Mouse (Mus musculus) CH12.LX (cell line): ENCODE measurements around the gene Fam122c. TPM values are rescaled to one million over a fixed set of nuclear protein-coding genes. Genes with fewer than 3 reads are reported as not detected.

Source experiments
- DNase-seq: peaks from one replicate; pipeline ENCODE4 v3.0.0-alpha.2; 2013; ENCODE audit errors: extremely low read depth
- H3K27ac ChIP-seq: 2 replicates; pipeline ENCODE4 v1.5.1; 2012; ENCODE audit warnings: low read depth, mild to moderate bottlenecking, control low read depth, moderate library complexity; ENCODE audit not compliant: insufficient read depth
- H3K27me3 ChIP-seq: replicated peaks from 2 replicates; pipeline ENCODE3; 2012; ENCODE audit warnings: inconsistent platforms
- H3K36me3 ChIP-seq, 2 experiments: replicated peaks in 1 of 2; 2 replicates each; pipeline versions ENCODE3 to v1.6.1; 2012; ENCODE audit warnings: inconsistent platforms in 1 of 2, low read length in 1 of 2, mild to moderate bottlenecking in 1 of 2, mixed read lengths in 1 of 2, moderate library complexity in 1 of 2; ENCODE audit not compliant: control insufficient read depth in 1 of 2, insufficient read depth in 1 of 2
- H3K4me1 ChIP-seq, 2 experiments: 2 replicates each; pipeline ENCODE4 v1.6.1; 2012; ENCODE audit warnings: inconsistent platforms in 1 of 2, moderate library complexity in 1 of 2; ENCODE audit not compliant: insufficient read depth in 2 of 2, control insufficient read depth in 1 of 2
- H3K4me2 ChIP-seq: 2 replicates; pipeline ENCODE4 v1.6.1; 2012; ENCODE audit warnings: low read depth, mild to moderate bottlenecking, control low read depth; ENCODE audit not compliant: poor library complexity, insufficient read depth, severe bottlenecking
- H3K4me3 ChIP-seq, 3 experiments: fragments of 150-350 bp in 1 of 3; sonication (generic) in 1 of 3; replicated peaks in 1 of 3; 2 replicates each; pipeline versions ENCODE3 to v1.5.1; 2011 to 2012; ENCODE audit warnings: low read depth in 2 of 3, low read length in 2 of 3, mild to moderate bottlenecking in 2 of 3, moderate library complexity in 2 of 3, control low read depth in 1 of 3, improper control_type of control experiment in 1 of 3, inconsistent platforms in 1 of 3, mixed read lengths in 1 of 3; ENCODE audit not compliant: poor library complexity in 1 of 3
- H3K79me2 ChIP-seq: replicated peaks from 2 replicates; pipeline ENCODE4 v1.6.1; 2012; ENCODE audit warnings: mild to moderate bottlenecking, moderate library complexity; ENCODE audit not compliant: control insufficient read depth, poor library complexity, insufficient read depth, severe bottlenecking; ENCODE audit errors: extremely low read depth
- H3K9ac ChIP-seq: 2 replicates; pipeline ENCODE4 v1.6.1; 2012; ENCODE audit warnings: low read depth, mild to moderate bottlenecking, control low read depth, moderate library complexity; ENCODE audit not compliant: insufficient read depth
- H3K9me3 ChIP-seq: replicated peaks from 2 replicates; pipeline ENCODE3; 2012; ENCODE audit warnings: low read length, inconsistent platforms, mixed read lengths
- BHLHE40 ChIP-seq: IDR thresholded peaks from 2 replicates; pipeline ENCODE4 v1.6.1; 2011; ENCODE audit warnings: mild to moderate bottlenecking, low read depth, low read length, improper control_type of control experiment
- CHD2 ChIP-seq: IDR thresholded peaks from 2 replicates; pipeline ENCODE4 v1.6.1; 2011; ENCODE audit warnings: low read length, improper control_type of control experiment
- CTCF ChIP-seq, 2 experiments: IDR thresholded peaks in 1 of 2; conservative IDR thresholded peaks in 1 of 2; 2 replicates each; pipeline ENCODE4 v1.5.1; 2011 to 2012; ENCODE audit warnings: low read depth in 2 of 2, low read length in 2 of 2, improper control_type of control experiment in 1 of 2, inconsistent platforms in 1 of 2, mild to moderate bottlenecking in 1 of 2, moderate library complexity in 1 of 2
- E2F4 ChIP-seq: IDR thresholded peaks from 2 replicates; pipeline ENCODE4 v1.6.1; 2011; ENCODE audit warnings: low read depth, low read length, improper control_type of control experiment; ENCODE audit not compliant: insufficient replicate concordance
- ELF1 ChIP-seq: IDR thresholded peaks from 2 replicates; pipeline ENCODE4 v1.6.1; 2014; ENCODE audit warnings: low read depth, mild to moderate bottlenecking, inconsistent platforms, low read length, improper control_type of control experiment
- EP300 ChIP-seq: IDR thresholded peaks from 2 replicates; pipeline ENCODE4 v1.6.1; 2011; ENCODE audit warnings: low read length, improper control_type of control experiment
- ETS1 ChIP-seq: conservative IDR thresholded peaks from 2 replicates; pipeline ENCODE4 v1.6.1; 2012; ENCODE audit warnings: low read depth, mild to moderate bottlenecking, inconsistent platforms, low read length, improper control_type of control experiment, moderate library complexity
- GABPA ChIP-seq: IDR thresholded peaks from 2 replicates; pipeline ENCODE4 v1.6.1; 2012; ENCODE audit warnings: low read depth, low read length, improper control_type of control experiment, inconsistent platforms; ENCODE audit not compliant: insufficient replicate concordance
- MAFK ChIP-seq: IDR thresholded peaks from 2 replicates; pipeline ENCODE4 v1.6.1; 2011; ENCODE audit warnings: low read length, improper control_type of control experiment; ENCODE audit not compliant: insufficient replicate concordance
- MAX ChIP-seq: IDR thresholded peaks from 2 replicates; pipeline ENCODE4 v1.6.1; 2011; ENCODE audit warnings: low read length, improper control_type of control experiment
- MEF2A ChIP-seq: IDR thresholded peaks from 2 replicates; pipeline ENCODE4 v1.6.1; 2014; ENCODE audit warnings: low read depth, mild to moderate bottlenecking, inconsistent platforms, low read length, improper control_type of control experiment, borderline replicate concordance
- MXI1 ChIP-seq: IDR thresholded peaks from 2 replicates; pipeline ENCODE4 v1.6.1; 2011; ENCODE audit warnings: mild to moderate bottlenecking, low read depth, low read length, improper control_type of control experiment
- MYC ChIP-seq: IDR thresholded peaks from 2 replicates; pipeline ENCODE4 v1.6.1; 2011; ENCODE audit warnings: low read depth, mild to moderate bottlenecking, improper control_type of control experiment, low read length
- PAX5 ChIP-seq: IDR thresholded peaks from 2 replicates; pipeline ENCODE4 v1.6.1; 2012; ENCODE audit warnings: low read length, inconsistent platforms, mixed read lengths
- POLR2A ChIP-seq: IDR thresholded peaks from 2 replicates; pipeline ENCODE4 v1.6.1; 2011; ENCODE audit warnings: low read depth, mild to moderate bottlenecking, improper control_type of control experiment, low read length
- POLR2AphosphoS2 ChIP-seq: IDR thresholded peaks from 2 replicates; pipeline ENCODE4 v1.6.1; 2011; ENCODE audit warnings: low read depth, low read length, improper control_type of control experiment
- RAD21 ChIP-seq: IDR thresholded peaks from 2 replicates; pipeline ENCODE4 v1.6.1; 2011; ENCODE audit warnings: low read depth, mild to moderate bottlenecking, low read length, improper control_type of control experiment, moderate library complexity
- SIN3A ChIP-seq: IDR thresholded peaks from 2 replicates; pipeline ENCODE4 v1.6.1; 2012; ENCODE audit warnings: low read length, improper control_type of control experiment, inconsistent platforms
- SMC3 ChIP-seq: IDR thresholded peaks from 2 replicates; pipeline ENCODE4 v1.6.1; 2011; ENCODE audit warnings: low read depth, low read length, improper control_type of control experiment
- TBP ChIP-seq: conservative IDR thresholded peaks from 2 replicates; pipeline ENCODE4 v1.6.1; 2011; ENCODE audit warnings: low read depth, low read length, improper control_type of control experiment
- UBTF ChIP-seq: IDR thresholded peaks from 2 replicates; pipeline ENCODE4 v1.6.1; 2012; ENCODE audit warnings: low read depth, mild to moderate bottlenecking, inconsistent platforms, low read length, improper control_type of control experiment, moderate library complexity
- ZC3H11A ChIP-seq: IDR thresholded peaks from 2 replicates; pipeline ENCODE4 v1.6.1; 2012; ENCODE audit warnings: low read depth, mild to moderate bottlenecking, inconsistent platforms, low read length, improper control_type of control experiment
- ZKSCAN1 ChIP-seq: IDR thresholded peaks from 2 replicates; pipeline ENCODE4 v1.6.1; 2012; ENCODE audit warnings: low read depth, inconsistent platforms, low read length, improper control_type of control experiment, borderline replicate concordance
- dilution Hi-C: fragments of 300-500 bp; cut with MboI; formaldehyde crosslinking; loops from 2 replicates; pipeline ENCODE4 v1.14.3; 2020; ENCODE audit warnings: low sequenced_read_pairs; ENCODE audit not compliant: extremely low pct_unique_long_range_greater_than_20kb, extremely low pct_ligation_motif_present
- in situ Hi-C: fragments of 300-500 bp; cut with MboI; formaldehyde crosslinking; loops from 3 replicates; pipeline ENCODE4 v1.14.3; 2019; ENCODE audit warnings: low sequenced_read_pairs, low pct_ligation_motif_present, low pct_unique_long_range_greater_than_20kb, mixed read lengths
- polyA plus RNA-seq: library from polyadenylated mRNA; unstranded; fragments of >175 nt; gene quantifications from 2 replicates; pipeline ENCODE4 v1.2.1, GENCODE M21; 2012; ENCODE audit warnings: low read depth; ENCODE audit not compliant: insufficient read length
- total RNA-seq, 2 experiments: library from RNA; depleted of rRNA; stranded (reverse); fragments of 300-350 nt in 1 of 2; fragments of >200 nt in 1 of 2; gene quantifications; 2 replicates each; pipeline ENCODE4 v1.2.3; 2012 to 2014

The Fam122c gene
- total and polyA plus RNA-seq, 3 experiments = not detected

DNA sequence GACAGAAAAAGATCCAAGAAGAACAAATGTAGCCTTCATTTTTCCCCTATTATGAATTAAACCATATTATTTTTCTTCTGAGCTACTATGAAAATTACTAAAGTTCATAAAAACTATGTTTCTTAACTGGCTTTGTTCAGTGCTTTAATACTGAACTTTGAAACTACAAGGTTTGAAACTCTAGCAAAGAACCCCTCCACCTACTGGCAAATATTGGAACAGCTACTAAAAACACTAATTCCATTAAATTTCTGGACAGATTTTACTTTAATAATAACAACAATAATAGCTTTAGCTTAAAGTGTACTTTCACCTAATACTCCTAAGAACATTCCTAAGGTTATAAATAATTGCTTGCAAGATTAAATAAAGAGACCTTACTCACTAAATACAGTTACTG lies 18.0 kb upstream of the Fam122c start:
- Histone ChIP-seq H3K4me2 (no peak overlapping the region), H3K27ac (no peak overlapping the region), H3K9me3 (no peaks in the 10 kb centered on the region), H3K9ac (no peak overlapping the region), H3K79me2 (no peaks in the 10 kb centered on the region), H3K27me3 (no peaks in the 10 kb centered on the region), H3K36me3 (peaks cover 7 to 53% of the 10 kb centered on the region in 2 experiments), H3K4me1 (no peaks in the 10 kb centered on the region), H3K4me3 (no peak overlapping the region)
- dilution Hi-C loops (no loop called here), in situ Hi-C loops (loop anchor here (25.0 kb wide), 1 partner anchor 243 kb away; no protein-coding TSS in a partner anchor)
- TF ChIP-seq MEF2A (no peak), POLR2AphosphoS2 (no peak), TBP (no peak), ZKSCAN1 (no peak), PAX5 (no peak), MAX (no peak), MAFK (no peak), CTCF (conservative IDR thresholded peaks at IDR 0.05 in 1 of 2, IDR thresholded peaks at IDR 0.05 in 1 of 2; ENCODE audit: low read depth in 2 of 2, low read length in 2 of 2) (peak in 1 of 2 experiments; percentile 49; a peak in 2 of 4 replicates), CHD2 (no peak), MYC (no peak), MXI1 (no peak), ZC3H11A (no peak), SMC3 (peak; percentile 28), RAD21 (peak; percentile 30), GABPA (no peak)
- no peak for DNase-seq

- DNase-seq = peak; percentile 59
- Histone ChIP-seq H3K27me3 (no peaks in the 10 kb centered on the region), H3K9ac (0 out of 2 replicates have a peak overlapping the region, but pooled peaks have one; percentile 24), H3K4me3 (peak overlapping the region; percentile 3 to 30 (median 24)), H3K4me2 (peak overlapping the region; percentile 62; the same call in 1 of the 2 replicates), H3K27ac (peak overlapping the region; percentile 23), H3K79me2 (no peaks in the 10 kb centered on the region), H3K4me1 (peaks cover 0 to 10% of the 10 kb centered on the region in 2 experiments; a peak in 2 of 4 replicates), H3K9me3 (no peaks in the 10 kb centered on the region), H3K36me3 (no peaks in the 10 kb centered on the region)
- peak; percentile 72 for TF ChIP-seq BHLHE40
- TF ChIP-seq SIN3A = no peak
- TF ChIP-seq TBP = no peak
- no peak for TF ChIP-seq UBTF
- peak; percentile 46; the same call in 1 of the 2 replicates for TF ChIP-seq ETS1
- TF ChIP-seq ELF1 = no peak
- TF ChIP-seq EP300 = no peak
- no peak for TF ChIP-seq MAX
- no peak for TF ChIP-seq MAFK
- TF ChIP-seq ZC3H11A = no peak
- TF ChIP-seq CTCF (conservative IDR thresholded peaks at IDR 0.05 in 1 of 2, IDR thresholded peaks at IDR 0.05 in 1 of 2; ENCODE audit: low read depth in 2 of 2, low read length in 2 of 2) = no peak
- TF ChIP-seq MYC = 0 out of 2 replicates have a peak, but pooled peaks have one; percentile 21
- no peak for TF ChIP-seq E2F4
- 0 out of 2 replicates have a peak, but pooled peaks have one; percentile 31 for TF ChIP-seq POLR2A
- in situ Hi-C loops (loop anchor here (25.0 kb wide), 1 partner anchor 254 kb away; no protein-coding TSS in a partner anchor), dilution Hi-C loops (no loop called here)
Observed at GRCm38 (mm10) chrX:53266186-53266585, 7.0 kb upstream of the Fam122c start.
